Mouse (Mus musculus) liver, embryonic 11.5 days (tissue): ENCODE measurements at regions not wholly inside any gene's neighbourhood (a gene's known extent, or its start where the extent isn't known, plus 50 kb on each side); places are given as distances from the start of the nearest gene placed in this dataset.

Experiments used
- ATAC-seq: fragments of 200-750 bp; cut with Nextera tagmentation; replicated peaks from 2 replicates; pipeline ENCODE4 v1.8.0; 2017; ENCODE audit warnings: moderate number of reproducible peaks, mild to moderate bottlenecking, moderate TSS enrichment, moderate library complexity; ENCODE audit not compliant: low FRiP score
- DNase-seq: peaks from one replicate; pipeline ENCODE4 v3.0.0-alpha.2; 2017; ENCODE audit warnings: low spot score
- H3K27ac ChIP-seq: fragments of 300-500 bp; sonication (generic); 2 replicates; pipeline ENCODE4 v1.5.1; 2014; ENCODE audit warnings: mild to moderate bottlenecking, low read depth, low read length, control low read depth
- H3K27me3 ChIP-seq: fragments of 300-500 bp; sonication (generic); replicated peaks from 2 replicates; pipeline ENCODE4 v1.6.1; 2014; ENCODE audit warnings: low read length, mixed read lengths; ENCODE audit not compliant: control insufficient read depth, insufficient read depth
- H3K36me3 ChIP-seq: fragments of 300-500 bp; sonication (generic); 2 replicates; pipeline ENCODE4 v1.6.1; 2014; ENCODE audit warnings: mild to moderate bottlenecking, low read length, moderate library complexity, mixed read lengths; ENCODE audit not compliant: control insufficient read depth, insufficient read depth
- H3K4me1 ChIP-seq: fragments of 300-500 bp; sonication (generic); replicated peaks from 2 replicates; pipeline ENCODE4 v1.6.1; 2014; ENCODE audit warnings: low read length, mixed read lengths; ENCODE audit not compliant: control insufficient read depth, insufficient read depth
- H3K4me2 ChIP-seq: fragments of 300-500 bp; sonication (generic); 2 replicates; pipeline ENCODE4 v1.6.1; 2014; ENCODE audit warnings: mild to moderate bottlenecking, control low read depth, moderate library complexity
- H3K4me3 ChIP-seq: fragments of 300-500 bp; sonication (generic); 2 replicates; pipeline ENCODE4 v1.5.1; 2014; ENCODE audit warnings: low read depth, low read length, control low read depth
- H3K9ac ChIP-seq: fragments of 300-500 bp; sonication (generic); 2 replicates; pipeline ENCODE4 v1.6.1; 2014; ENCODE audit warnings: low read depth, low read length, control low read depth
- H3K9me3 ChIP-seq: fragments of 300-500 bp; sonication (generic); 2 replicates; pipeline ENCODE4 v1.6.1; 2016; ENCODE audit warnings: low read length, inconsistent platforms, mixed read lengths; ENCODE audit not compliant: control insufficient read depth
- WGBS: fragments of 180-500 bp; shearing (Covaris S2); extraction: QIAGEN DNeasy Blood & Tissue Kit; methylation state at CpG from one replicate; pipeline ENCODE4 v1.1.7; 2014; 5-methylcytosine and 5-hydroxymethylcytosine counted together

- Histone ChIP-seq H3K9me3 (no peaks in the 10 kb centered on the region), H3K9ac (no peak overlapping the region), H3K4me2 (no peak overlapping the region), H3K27me3 (no peaks in the 10 kb centered on the region), H3K4me1 (no peaks in the 10 kb centered on the region), H3K27ac (no peak overlapping the region), H3K36me3 (no peaks in the 10 kb centered on the region), H3K4me3 (no peak overlapping the region)
- no peak for ATAC-seq
- no peak for DNase-seq
These were observed 93.9 kb upstream of the Rps6ka3 start for GRCm38 (mm10) chrX:159116210-159116609.

GRCm38 (mm10) chrX:159140554-159140953, 69.6 kb upstream of the Rps6ka3 start:
- Histone ChIP-seq H3K27me3 (no peaks in the 10 kb centered on the region), H3K9ac (no peak overlapping the region), H3K4me3 (no peak overlapping the region), H3K27ac (no peak overlapping the region), H3K4me2 (no peak overlapping the region), H3K9me3 (no peaks in the 10 kb centered on the region), H3K36me3 (no peaks in the 10 kb centered on the region), H3K4me1 (no peaks in the 10 kb centered on the region)
- WGBS, result 48% methylated on average over 4 of the region's 4 CpGs
- no peak for DNase-seq
- no peak for ATAC-seq

- no peaks in the 10 kb centered on the region for H3K4me1 ChIP-seq
- WGBS, result 81% methylated on average over 4 of the region's 4 CpGs
- DNase-seq, result no peak
- no peak overlapping the region for H3K9ac ChIP-seq
- H3K4me3 ChIP-seq, result no peak overlapping the region
- H3K36me3 ChIP-seq, result no peaks in the 10 kb centered on the region
- ATAC-seq, result no peak
- H3K9me3 ChIP-seq, result no peaks in the 10 kb centered on the region
- H3K27me3 ChIP-seq, result no peaks in the 10 kb centered on the region
- no peak overlapping the region for H3K4me2 ChIP-seq
- H3K27ac ChIP-seq, result no peak overlapping the region
These were observed 66.8 kb upstream of the Rps6ka3 start for GRCm38 (mm10) chrX:159143278-159143677.

DNA sequence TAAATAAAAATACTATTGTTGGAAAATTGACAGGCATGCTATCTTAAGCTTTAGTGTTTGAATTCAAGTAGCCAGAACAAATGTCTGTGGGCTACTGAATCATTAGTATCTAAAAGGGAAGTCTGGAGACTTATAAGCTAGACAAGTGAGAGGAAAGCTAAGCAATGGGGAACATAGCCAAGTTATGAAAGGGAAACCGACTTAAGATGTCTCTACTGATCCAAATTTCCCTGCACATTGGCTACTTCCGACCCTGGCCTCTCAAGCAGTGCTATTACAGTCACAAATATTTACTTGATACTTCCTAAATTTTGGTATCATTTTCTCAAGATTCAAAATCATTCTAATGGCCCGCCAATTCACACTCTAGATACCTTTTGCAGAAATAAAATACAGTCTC, 65.4 kb upstream of the Rps6ka3 start:
- DNase-seq, result no peak

DNA sequence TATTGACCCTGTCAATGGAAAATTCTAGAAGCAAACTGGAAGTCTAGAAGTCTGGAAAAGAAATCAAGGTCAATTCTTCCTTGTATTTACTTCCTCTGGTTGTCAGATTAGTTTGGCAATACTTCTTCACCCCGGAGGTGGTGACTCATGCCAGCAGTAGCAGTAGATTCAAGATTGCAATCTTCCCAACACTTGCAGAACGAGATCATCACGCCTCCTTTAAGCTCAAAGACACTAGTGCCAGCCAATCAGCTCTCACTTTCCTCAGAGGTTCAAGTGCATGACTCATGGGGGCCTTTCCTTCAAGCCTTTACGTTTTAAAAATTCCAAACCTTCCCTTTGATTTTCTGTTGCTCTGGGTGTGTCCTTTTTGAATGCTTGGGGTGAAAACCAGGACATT, 64.9 kb upstream of the Rps6ka3 start:
- DNase-seq (no peak), ATAC-seq (no peak)
- no peaks in the 10 kb centered on the region for H3K36me3 ChIP-seq
- H3K27me3 ChIP-seq, result no peaks in the 10 kb centered on the region
- WGBS, result 50% methylated on average over 4 of the region's 4 CpGs
- H3K4me3 ChIP-seq, result no peak overlapping the region
- no peak overlapping the region for H3K4me2 ChIP-seq
- H3K9me3 ChIP-seq, result no peaks in the 10 kb centered on the region
- H3K9ac ChIP-seq, result no peak overlapping the region
- H3K27ac ChIP-seq, result no peak overlapping the region
- no peaks in the 10 kb centered on the region for H3K4me1 ChIP-seq

More for the DNA sequence above, 65.4 kb upstream of the Rps6ka3 start:
- H3K4me3 ChIP-seq, result no peak overlapping the region
- H3K9me3 ChIP-seq, result no peaks in the 10 kb centered on the region
- ATAC-seq, result no peak
- H3K9ac ChIP-seq, result no peak overlapping the region
- no peaks in the 10 kb centered on the region for H3K4me1 ChIP-seq
- H3K4me2 ChIP-seq, result no peak overlapping the region
- H3K27ac ChIP-seq, result no peak overlapping the region
- WGBS, result 82% methylated on average over 3 of the region's 3 CpGs
- no peaks in the 10 kb centered on the region for H3K27me3 ChIP-seq
- H3K36me3 ChIP-seq, result no peaks in the 10 kb centered on the region

- Histone ChIP-seq H3K4me2 (no peak overlapping the region), H3K9me3 (no peaks in the 10 kb centered on the region), H3K27ac (no peak overlapping the region), H3K9ac (no peak overlapping the region), H3K4me1 (no peaks in the 10 kb centered on the region), H3K36me3 (no peaks in the 10 kb centered on the region), H3K4me3 (no peak overlapping the region), H3K27me3 (no peaks in the 10 kb centered on the region)
- no peak for ATAC-seq
- 64% methylated on average over 5 of the region's 5 CpGs for WGBS
- no peak for DNase-seq
These were observed 54.3 kb upstream of the Rps6ka3 start for GRCm38 (mm10) chrX:159155786-159156185.

GRCm38 (mm10) chrX:159156976-159157375, 53.1 kb upstream of the Rps6ka3 start:
- WGBS, result 63% methylated on average over 4 of the region's 4 CpGs
- no peak overlapping the region for H3K4me3 ChIP-seq
- H3K9me3 ChIP-seq, result no peaks in the 10 kb centered on the region
- H3K4me2 ChIP-seq, result no peak overlapping the region
- no peaks in the 10 kb centered on the region for H3K36me3 ChIP-seq
- ATAC-seq (no peak), DNase-seq (no peak)
- no peaks in the 10 kb centered on the region for H3K27me3 ChIP-seq
- no peaks in the 10 kb centered on the region for H3K4me1 ChIP-seq
- no peak overlapping the region for H3K9ac ChIP-seq
- no peak overlapping the region for H3K27ac ChIP-seq

GRCm38 (mm10) chrX:159159727-159160126, 50.4 kb upstream of the Rps6ka3 start:
- Histone ChIP-seq H3K27me3 (no peaks in the 10 kb centered on the region), H3K9me3 (no peaks in the 10 kb centered on the region), H3K4me1 (no peaks in the 10 kb centered on the region), H3K27ac (no peak overlapping the region), H3K36me3 (no peaks in the 10 kb centered on the region), H3K4me2 (no peak overlapping the region), H3K9ac (no peak overlapping the region), H3K4me3 (no peak overlapping the region)
- DNase-seq (no peak), ATAC-seq (no peak)
- WGBS, result 74% methylated on average over 2 of the region's 2 CpGs
